Mouse (Mus musculus): ENCODE measurements around the gene C2cd4d.

C2cd4d gene

GRCm38 (mm10) chr3:94377028-94377923 lies 15.0 kb downstream of the C2cd4d start:
- no peak for DNase-seq (ENCODE audit: low spot score in 2 of 2)

- no peak for DNase-seq (ENCODE audit: low spot score in 2 of 2)
Measured at GRCm38 (mm10) chr3:94379831-94380510, 17.7 kb downstream of the C2cd4d start.

DNA sequence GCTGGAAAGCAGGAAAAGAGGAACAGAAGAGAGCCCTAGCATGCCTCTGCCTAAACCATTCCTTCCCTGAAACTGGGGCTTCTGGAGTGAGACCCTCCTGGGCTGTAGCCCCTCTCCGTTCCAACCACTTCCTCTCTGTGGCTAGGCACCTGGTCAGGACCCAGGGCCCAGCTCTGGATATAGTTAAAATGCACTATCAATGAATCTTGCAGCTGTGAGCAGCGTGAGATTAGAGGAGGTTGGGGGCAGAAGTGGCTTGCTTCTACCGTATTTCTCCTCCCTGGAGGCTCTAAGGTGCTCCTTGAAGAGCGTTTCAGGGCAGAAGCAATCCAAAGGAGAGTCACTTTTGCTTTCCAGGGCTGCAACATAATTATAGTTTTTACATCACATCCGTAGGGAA lies 20.1 kb downstream of the C2cd4d start:
- DNase-seq (ENCODE audit: low spot score in 2 of 2), result no peak

DNA sequence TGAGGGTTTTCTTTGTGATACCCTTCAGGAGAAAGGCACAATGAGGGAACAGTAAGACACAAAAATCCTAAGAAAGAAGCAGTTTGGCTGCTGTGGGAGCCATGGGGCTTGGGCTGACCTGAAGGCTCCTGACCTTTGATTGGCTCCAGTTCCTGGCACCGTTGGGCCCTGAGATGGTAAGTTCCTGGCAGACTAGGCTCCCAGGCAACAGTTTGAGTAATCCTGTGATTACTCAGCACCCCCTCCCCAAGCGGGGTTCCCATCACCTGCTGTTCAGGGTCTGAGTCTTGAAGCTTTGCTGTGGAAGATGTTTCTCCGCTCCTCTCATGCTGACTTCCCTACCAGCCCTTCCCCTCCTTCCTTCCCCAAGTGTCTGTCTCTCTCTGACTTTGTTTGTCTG lies 21.2 kb downstream of the C2cd4d start:
- no peak for DNase-seq (ENCODE audit: low spot score in 2 of 2)

DNA sequence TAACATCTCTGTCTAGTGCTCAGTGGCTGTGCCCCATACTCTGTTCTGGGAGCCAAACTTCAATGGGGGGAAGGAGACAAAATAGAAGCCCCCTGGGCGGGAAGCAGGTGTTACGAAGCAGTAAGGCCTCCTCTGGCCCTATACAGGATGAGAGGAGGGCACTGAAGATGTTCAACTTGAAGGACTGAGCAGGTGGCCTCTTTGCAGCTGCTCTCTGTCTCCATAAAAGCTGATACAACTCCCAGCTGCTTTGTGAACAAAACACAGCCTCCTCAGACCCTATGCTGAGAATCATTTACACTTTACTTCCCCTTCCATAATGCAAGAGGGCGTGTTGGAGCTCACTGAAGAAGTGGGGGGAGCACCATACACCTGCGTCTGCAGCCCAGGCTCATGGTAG lies 24.4 kb downstream of the C2cd4d start:
- DNase-seq (ENCODE audit: low spot score in 2 of 2), result no peak

DNA sequence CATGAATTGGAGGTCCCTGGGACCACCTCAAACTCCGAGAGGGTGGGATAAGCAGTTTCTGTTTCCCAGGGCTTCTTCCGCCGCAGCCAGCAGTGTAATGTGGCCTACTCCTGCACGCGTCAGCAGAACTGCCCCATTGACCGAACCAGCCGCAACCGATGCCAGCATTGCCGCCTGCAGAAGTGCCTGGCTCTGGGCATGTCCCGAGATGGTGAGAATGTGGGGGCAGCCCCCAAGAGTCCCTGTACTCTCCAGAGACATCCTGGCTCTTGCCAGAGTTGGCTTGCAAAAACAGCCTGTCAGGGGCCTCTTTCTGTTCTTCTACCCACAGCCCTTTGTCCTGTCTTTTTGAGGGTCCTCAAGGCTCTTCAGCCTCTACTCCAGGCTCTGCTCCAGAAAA lies 25.2 kb downstream of the C2cd4d start:
- no peak for DNase-seq (ENCODE audit: low spot score in 2 of 2)

- DNase-seq (ENCODE audit: low spot score in 2 of 2), result no peak
Measured at GRCm38 (mm10) chr3:94388047-94388446, 25.8 kb downstream of the C2cd4d start.

- DNase-seq (ENCODE audit: low spot score in 2 of 2), result no peak
Measured at GRCm38 (mm10) chr3:94389420-94389819, 27.2 kb downstream of the C2cd4d start.

- DNase-seq (ENCODE audit: low spot score in 2 of 2), result no peak
Measured at GRCm38 (mm10) chr3:94391001-94391400, 28.8 kb downstream of the C2cd4d start.

DNA sequence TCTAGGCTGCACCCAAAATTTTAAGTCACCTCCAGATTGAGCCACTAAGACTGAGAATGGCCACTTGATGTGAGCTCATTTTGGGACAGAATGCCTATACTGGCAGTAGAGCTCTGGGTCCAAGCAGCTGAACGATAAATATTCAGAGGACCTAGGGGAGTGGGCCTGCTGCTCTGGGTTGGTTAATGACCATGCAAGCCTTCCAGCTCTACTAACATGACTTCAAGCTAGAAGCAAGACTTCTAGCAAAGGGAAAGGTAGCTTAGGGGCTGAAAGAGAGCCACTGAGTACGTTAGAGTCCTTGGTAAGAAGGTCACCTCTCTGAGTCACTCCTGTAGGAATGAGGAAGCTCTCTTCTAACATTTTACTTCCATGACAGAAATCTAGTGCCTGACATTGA lies 29.9 kb downstream of the C2cd4d start:
- no peak for DNase-seq (ENCODE audit: low spot score in 2 of 2)

DNA sequence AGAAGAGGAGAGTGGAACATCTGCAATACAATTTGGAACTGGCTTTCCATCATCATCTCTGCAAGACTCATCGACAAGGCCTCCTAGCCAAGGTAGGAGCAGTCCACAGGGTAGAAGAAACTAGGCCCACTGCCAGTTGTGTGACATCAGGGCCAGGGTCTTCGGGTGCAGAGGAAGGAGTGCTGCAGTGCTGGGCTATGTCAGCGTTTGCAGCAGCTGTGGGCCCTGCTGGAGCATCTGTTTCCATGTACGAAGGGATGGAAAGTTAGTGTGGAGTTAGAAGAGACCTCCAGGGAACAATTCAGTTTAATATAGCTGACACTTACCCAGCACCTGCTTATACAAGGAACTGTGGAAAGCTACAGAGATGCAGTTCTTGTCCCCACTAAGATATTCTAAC lies 30.8 kb downstream of the C2cd4d start:
- no peak for DNase-seq (ENCODE audit: low spot score in 2 of 2)

- no peak for DNase-seq (ENCODE audit: low spot score in 2 of 2)
Measured at GRCm38 (mm10) chr3:94396336-94396735, 34.1 kb downstream of the C2cd4d start.

DNA sequence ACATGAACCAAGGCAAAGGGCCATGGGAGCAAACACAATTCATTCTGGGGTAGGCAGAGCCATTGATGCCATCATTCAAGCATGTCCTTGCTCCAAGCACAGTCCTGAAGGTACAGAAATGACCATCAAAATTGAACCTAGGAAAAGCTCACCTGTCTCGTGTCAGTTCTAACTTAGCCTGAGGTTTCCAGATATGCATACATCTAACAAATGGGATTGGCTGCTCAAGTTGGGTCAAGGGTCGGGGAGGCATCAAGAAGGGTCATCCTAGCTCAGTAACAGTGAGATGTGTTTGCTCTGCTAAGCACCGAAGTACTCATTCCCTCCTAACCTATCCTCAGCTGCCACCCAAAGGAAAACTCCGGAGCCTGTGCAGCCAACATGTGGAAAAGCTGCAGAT lies 34.6 kb downstream of the C2cd4d start:
- no peak for DNase-seq (ENCODE audit: low spot score in 2 of 2)

DNA sequence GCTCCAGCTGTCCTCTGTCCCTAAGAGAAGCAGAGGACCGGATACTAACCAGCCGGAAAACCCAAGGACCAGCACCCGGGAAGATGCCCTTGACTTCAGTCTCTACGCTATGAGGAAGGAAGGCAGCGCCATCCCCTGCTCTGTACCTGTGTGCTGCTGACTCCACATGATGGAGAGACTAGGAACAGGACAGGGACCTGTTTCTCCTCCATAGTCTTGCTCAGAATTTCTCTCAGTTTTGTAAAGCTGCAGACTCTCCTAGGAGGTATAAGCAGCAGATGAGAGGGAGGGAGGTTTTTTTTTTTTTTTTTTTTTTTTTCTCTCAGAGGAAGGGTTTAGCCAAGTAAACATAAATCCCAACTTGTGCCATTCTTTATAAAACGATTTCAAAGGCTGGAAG lies 36.0 kb downstream of the C2cd4d start, which contains the start of gene Lingo4:
Lingo4 (plus strand) TSS at position 301 of the 400 bp plus-strand sequence.
- DNase-seq (ENCODE audit: low spot score in 2 of 2), result no peak

DNA sequence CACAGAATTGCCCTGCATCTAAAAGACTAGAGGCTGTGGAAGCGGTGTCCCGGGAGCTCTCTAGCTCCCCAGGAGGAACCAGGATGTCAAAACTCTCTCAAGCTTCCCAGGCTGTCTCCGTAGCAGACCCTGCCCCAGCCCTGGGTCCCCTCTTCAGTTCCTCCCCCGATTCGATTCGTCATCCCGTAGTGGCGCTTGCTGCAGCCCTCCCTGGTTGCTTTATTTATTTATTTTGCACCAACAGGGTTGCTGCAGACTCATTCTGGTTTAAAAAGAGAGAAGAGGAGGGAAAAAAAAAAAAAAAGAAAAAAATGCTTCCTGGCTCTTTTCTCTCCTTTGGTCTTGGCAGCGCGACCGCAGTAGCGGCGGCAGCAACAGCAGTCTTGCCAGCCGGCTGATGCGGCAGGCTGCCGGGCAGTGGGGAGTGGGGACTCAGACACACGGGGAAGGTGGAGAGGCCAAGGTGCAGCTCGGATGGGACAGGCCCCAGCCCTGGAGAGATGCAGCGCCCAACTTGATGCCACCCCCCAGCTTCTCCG lies 36.8 kb downstream of the C2cd4d start:
- no peak for DNase-seq (ENCODE audit: low spot score in 2 of 2)

DNA sequence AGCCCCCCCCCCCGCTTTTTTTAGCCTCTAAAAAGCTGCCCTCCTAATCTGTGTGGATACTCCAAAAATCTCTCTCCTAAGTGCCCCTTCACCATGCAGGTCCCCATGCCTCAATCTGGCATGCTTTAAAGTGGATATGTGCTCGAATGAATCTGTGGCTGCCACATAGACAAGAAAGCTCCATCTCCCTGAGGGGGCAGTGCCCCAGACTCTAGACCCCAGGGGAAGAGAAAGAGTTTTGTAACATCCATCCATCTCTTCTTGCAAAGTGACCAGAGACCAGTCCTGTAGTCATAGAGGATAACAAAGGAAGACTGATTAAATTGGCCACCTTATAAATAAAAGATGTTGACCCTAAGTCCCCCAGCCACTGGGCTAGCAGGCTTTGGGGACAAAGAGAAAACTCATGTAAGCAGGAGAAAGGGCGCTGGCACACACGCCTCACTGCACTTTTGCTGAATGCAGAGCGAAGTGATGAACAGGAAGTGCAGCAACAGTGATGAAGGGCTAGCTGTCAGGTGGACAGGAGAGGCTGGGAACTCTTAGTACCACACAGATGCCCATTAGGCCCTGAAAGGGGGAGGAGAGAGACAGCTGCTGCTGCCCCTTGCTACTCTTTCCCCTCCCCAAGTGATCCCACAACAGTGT lies 37.5 kb downstream of the C2cd4d start:
- DNase-seq (ENCODE audit: low spot score in 2 of 2), result no peak

DNA sequence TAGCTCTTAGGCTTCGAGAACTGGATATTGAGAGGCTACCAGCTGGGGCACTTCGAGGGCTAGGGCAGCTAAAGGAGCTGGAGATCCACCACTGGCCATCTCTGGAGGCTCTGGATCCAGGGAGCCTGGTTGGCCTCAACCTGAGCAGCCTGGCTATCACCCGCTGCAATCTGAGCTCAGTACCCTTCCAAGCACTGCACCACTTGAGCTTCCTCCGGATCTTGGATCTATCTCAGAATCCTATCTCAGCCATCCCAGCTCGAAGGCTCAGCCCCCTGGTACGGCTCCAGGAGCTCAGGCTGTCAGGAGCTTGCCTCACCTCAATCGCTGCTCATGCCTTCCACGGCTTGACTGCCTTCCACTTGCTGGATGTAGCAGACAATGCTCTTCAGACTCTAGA lies 40.2 kb downstream of the C2cd4d start:
- no peak for DNase-seq (ENCODE audit: low spot score in 2 of 2)

- no peak for DNase-seq (ENCODE audit: low spot score in 2 of 2)
Measured at GRCm38 (mm10) chr3:94404366-94405054, 42.3 kb downstream of the C2cd4d start.

GRCm38 (mm10) chr3:94405561-94405960 lies 43.3 kb downstream of the C2cd4d start:
- DNase-seq (ENCODE audit: low spot score in 2 of 2), result no peak

GRCm38 (mm10) chr3:94412530-94412929 lies 50.3 kb downstream of the C2cd4d start:
- no peak for DNase-seq (ENCODE audit: low spot score in 2 of 2)

DNA sequence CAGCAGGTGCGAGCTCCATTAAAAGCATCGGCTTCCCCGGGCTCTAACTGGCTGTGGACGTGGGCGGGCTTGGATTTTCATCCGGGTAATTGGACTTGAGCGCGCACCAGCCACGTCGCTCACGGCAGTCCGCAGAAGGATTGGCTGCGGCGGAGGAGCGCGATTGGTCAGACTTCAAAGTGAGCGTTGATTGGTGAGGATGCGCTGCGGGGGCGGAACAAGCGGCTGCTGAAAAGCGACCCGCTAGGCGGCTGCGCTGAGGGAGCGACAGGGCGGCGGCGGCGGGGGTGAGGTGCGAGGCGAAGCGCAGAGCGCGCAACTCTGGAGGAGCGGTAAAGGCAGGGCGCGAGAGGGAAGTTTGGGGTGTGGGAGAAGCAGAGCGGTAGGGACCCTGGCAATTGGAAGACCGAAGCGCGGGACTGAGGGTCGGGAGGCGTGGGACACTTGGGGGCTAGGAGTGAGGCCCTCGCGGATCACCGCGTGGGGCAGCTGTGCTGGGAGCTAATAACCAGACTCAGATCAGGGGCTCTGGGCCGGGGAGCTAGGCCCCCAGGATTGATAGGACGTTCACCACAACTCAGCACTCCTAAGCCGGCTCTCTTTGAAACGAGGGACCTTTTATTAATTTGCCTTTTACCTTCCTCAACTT lies 50.9 kb downstream of the C2cd4d start, which contains the start of gene Tdrkh:
Tdrkh (plus strand) TSS at position 243 of the 649 bp plus-strand sequence.
- DNase-seq (ENCODE audit: low spot score in 2 of 2), result peak; percentile 67 to 89
